Mouse (Mus musculus) liver, adult 2 months (tissue): ENCODE measurements around the gene Shmt2. TPM values are rescaled to one million over a fixed set of nuclear protein-coding genes. Genes with fewer than 3 reads are reported as not detected.

Experiments
- DNase-seq: peaks from one replicate; pipeline ENCODE4 v3.0.0-alpha.2; 2011; ENCODE audit warnings: low read depth, low spot score; ENCODE audit errors: extremely low read depth
- H3K27ac ChIP-seq: fragments of 200-500 bp; replicated peaks from 2 replicates; pipeline ENCODE4 v1.5.1; 2012; ENCODE audit warnings: low read depth, mild to moderate bottlenecking, control low read depth, inconsistent platforms, low read length; ENCODE audit not compliant: insufficient read depth
- H3K27me3 ChIP-seq: fragments of 200-500 bp; 2 replicates; pipeline ENCODE4 v1.6.1; 2012; ENCODE audit warnings: mild to moderate bottlenecking, moderate library complexity, low read length, inconsistent platforms; ENCODE audit not compliant: control insufficient read depth, insufficient read depth
- H3K36me3 ChIP-seq: fragments of 200-500 bp; 2 replicates; pipeline ENCODE4 v1.6.1; 2012; ENCODE audit warnings: low read length, inconsistent platforms; ENCODE audit not compliant: control insufficient read depth, insufficient read depth
- H3K4me1 ChIP-seq: fragments of 200-500 bp; 2 replicates; pipeline ENCODE4 v1.6.1; 2011; ENCODE audit warnings: low read length; ENCODE audit not compliant: control insufficient read depth, insufficient read depth
- H3K4me3 ChIP-seq: fragments of 200-500 bp; 2 replicates; pipeline ENCODE4 v1.5.1; 2011; ENCODE audit warnings: low read depth, mild to moderate bottlenecking, control low read depth, low read length, moderate library complexity; ENCODE audit not compliant: insufficient read depth
- H3K79me2 ChIP-seq: fragments of 200-500 bp; 2 replicates; pipeline ENCODE4 v1.6.1; 2012; ENCODE audit warnings: inconsistent platforms, mild to moderate bottlenecking, low read length, moderate library complexity; ENCODE audit not compliant: control insufficient read depth, insufficient read depth
- H3K9ac ChIP-seq: fragments of 200-500 bp; 2 replicates; pipeline ENCODE4 v1.6.1; 2012; ENCODE audit warnings: low read depth, mild to moderate bottlenecking, control low read depth, inconsistent platforms, low read length
- CTCF ChIP-seq: fragments of 200-500 bp; IDR thresholded peaks from 2 replicates; pipeline ENCODE4 v1.5.1; 2011; ENCODE audit warnings: low read depth, low read length, control low read depth
- POLR2A ChIP-seq: fragments of 200-500 bp; IDR thresholded peaks from 2 replicates; pipeline ENCODE4 v1.6.1; 2011; ENCODE audit warnings: low read length, control low read depth; ENCODE audit not compliant: insufficient read depth; ENCODE audit errors: extremely low read depth
- WGBS: fragments of 180-500 bp; shearing (Covaris S2); methylation state at CpG from one replicate; pipeline ENCODE4 v1.1.7; 2018; 5-methylcytosine and 5-hydroxymethylcytosine counted together
- polyA plus RNA-seq: library from polyadenylated mRNA; depleted of rRNA; stranded (reverse); fragments of >200 nt; gene quantifications from 2 replicates; pipeline ENCODE4 v1.2.3, GENCODE M21; 2012
- total RNA-seq: library from RNA; depleted of rRNA; stranded (reverse); fragments of >200 nt; gene quantifications from 2 replicates; pipeline ENCODE4 v1.2.3, GENCODE M21; 2014

The Shmt2 gene
- total and polyA plus RNA-seq, 2 experiments: 130 to 309 TPM

GRCm38 (mm10) chr10:127541510-127541909 lies 19.3 kb upstream of the Shmt2 start:
- WGBS: 92% methylated on average over 8 of the region's 8 CpGs
- Histone ChIP-seq H3K36me3 (peaks cover 56% of the 10 kb centered on the region), H3K9ac (no peak overlapping the region), H3K27me3 (no peaks in the 10 kb centered on the region), H3K4me3 (no peak overlapping the region), H3K4me1 (no peaks in the 10 kb centered on the region), H3K79me2 (no peaks in the 10 kb centered on the region), H3K27ac (no peak overlapping the region)
- TF ChIP-seq POLR2A: no peak
- no peak for TF ChIP-seq CTCF
- no peak for DNase-seq

DNA sequence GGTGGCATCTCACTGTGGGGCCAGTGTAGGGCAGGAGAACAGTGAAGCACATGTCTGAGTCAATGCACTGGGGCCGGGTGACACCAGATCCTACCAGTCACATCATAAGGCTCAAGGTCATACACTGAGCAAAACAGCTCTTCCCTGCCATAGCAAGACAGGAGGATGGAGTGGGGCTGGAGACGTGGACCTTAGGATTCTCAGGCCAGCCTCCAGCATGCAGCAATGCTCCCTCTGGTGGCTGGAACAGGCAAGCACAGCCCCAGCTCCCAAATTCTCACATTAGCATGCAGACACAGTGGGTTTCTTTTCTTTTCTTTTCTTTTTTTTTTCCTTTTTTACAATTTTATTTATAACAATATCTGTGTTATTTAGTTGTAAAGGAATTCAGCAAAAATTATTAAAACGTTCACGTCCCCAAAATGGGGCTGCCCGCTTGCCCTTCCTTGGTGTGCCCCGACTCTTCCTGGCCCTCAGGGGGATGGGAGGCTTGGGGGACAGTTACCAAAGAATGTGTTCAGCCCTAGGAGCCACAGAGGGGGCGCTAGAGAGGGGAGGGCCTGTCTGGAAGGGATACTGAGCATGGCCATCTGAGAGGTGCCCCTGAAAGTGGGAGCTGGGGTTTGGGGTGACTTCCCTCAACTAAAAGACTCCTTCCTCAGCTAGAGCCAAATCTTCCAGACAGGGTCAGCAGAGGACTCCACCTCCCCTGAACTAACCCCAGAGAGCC lies 15.8 kb upstream of the Shmt2 start:
- peaks cover 25% of the 10 kb centered on the region for H3K36me3 ChIP-seq
- H3K79me2 ChIP-seq: no peaks in the 10 kb centered on the region
- DNase-seq: peak; percentile 45
- H3K27ac ChIP-seq: no peak overlapping the region
- no peak overlapping the region for H3K4me3 ChIP-seq
- 37% methylated on average over 7 of the region's 7 CpGs for WGBS
- H3K9ac ChIP-seq: no peak overlapping the region
- peak; percentile 98 for TF ChIP-seq CTCF
- TF ChIP-seq POLR2A: no peak
- H3K27me3 ChIP-seq: peaks cover 13% of the 10 kb centered on the region
- peaks cover 4% of the 10 kb centered on the region; the same call in 1 of the 2 replicates for H3K4me1 ChIP-seq

DNA sequence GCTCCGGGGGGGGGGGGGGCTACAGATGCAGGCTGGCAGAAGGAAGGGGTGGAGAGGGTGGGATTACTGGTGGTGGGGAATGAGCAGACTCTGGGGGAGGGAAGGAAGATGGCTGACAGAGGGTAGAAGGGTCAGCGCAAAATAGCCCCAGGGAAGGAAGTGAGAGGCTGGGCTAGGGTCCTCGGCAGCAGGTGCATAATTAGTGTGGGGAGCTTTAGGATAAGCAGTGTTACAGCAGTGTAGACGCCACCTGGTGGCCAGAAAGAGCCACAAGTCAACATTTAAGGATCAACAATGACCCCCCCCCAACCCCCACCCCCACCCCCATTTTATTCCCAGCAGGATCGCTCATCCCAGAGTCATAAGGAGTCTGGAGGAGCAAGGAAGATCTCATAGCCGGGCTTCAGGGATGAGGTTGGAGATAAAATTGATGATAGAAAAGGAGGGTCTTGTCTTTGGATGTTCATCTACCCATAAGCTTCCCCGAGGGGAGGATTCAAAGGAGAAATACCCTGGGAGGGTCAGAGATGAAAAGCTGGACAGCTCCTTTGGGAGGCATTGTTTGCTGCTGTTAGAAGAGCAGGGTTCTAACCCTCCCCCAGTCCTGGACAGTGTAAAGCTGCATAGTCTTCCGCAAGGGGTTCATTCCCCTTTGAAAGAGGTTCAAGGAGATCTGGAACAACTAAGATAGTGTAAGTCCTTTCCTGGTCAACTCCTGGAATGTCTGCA lies 14.5 kb upstream of the Shmt2 start:
- Histone ChIP-seq H3K4me1 (peaks cover 4% of the 10 kb centered on the region; the same call in 1 of the 2 replicates), H3K79me2 (no peaks in the 10 kb centered on the region), H3K36me3 (peaks cover 16% of the 10 kb centered on the region), H3K27ac (no peak overlapping the region), H3K9ac (no peak overlapping the region), H3K4me3 (no peak overlapping the region), H3K27me3 (peaks cover 18% of the 10 kb centered on the region)
- TF ChIP-seq POLR2A (no peak), CTCF (peak; percentile 50)
- DNase-seq: no peak
- WGBS: 16% methylated on average over 8 of the region's 8 CpGs

- Histone ChIP-seq H3K4me3 (no peak overlapping the region), H3K79me2 (no peaks in the 10 kb centered on the region), H3K27me3 (peaks cover 27% of the 10 kb centered on the region), H3K36me3 (peaks cover 8% of the 10 kb centered on the region; the same call in 1 of the 2 replicates), H3K4me1 (peaks cover 4% of the 10 kb centered on the region; the same call in 1 of the 2 replicates), H3K9ac (no peak overlapping the region), H3K27ac (no peak overlapping the region)
- TF ChIP-seq CTCF: no peak
- TF ChIP-seq POLR2A: no peak
- no peak for DNase-seq
- WGBS: 3% methylated on average over 30 of the region's 30 CpGs
These were observed 12.7 kb upstream of the Shmt2 start for GRCm38 (mm10) chr10:127534929-127535384.

GRCm38 (mm10) chr10:127534036-127534928 lies 12.0 kb upstream of the Shmt2 start, which contains the start of gene Nxph4:
TSS of gene Nxph4 (minus strand) at chr10:127534559.
- TF ChIP-seq POLR2A (no peak), CTCF (no peak)
- WGBS: 3% methylated on average over 59 of the region's 78 CpGs
- Histone ChIP-seq H3K4me1 (peaks cover 4% of the 10 kb centered on the region; the same call in 1 of the 2 replicates), H3K36me3 (peaks cover 4% of the 10 kb centered on the region; the same call in 1 of the 2 replicates), H3K79me2 (no peaks in the 10 kb centered on the region), H3K9ac (0 out of 2 replicates have a peak within 1 kb of the TSS, but pooled peaks have one; percentile 11), H3K4me3 (peak within 1 kb of the TSS; percentile 3; the same call in 1 of the 2 replicates), H3K27ac (no peak within 1 kb of the TSS), H3K27me3 (peaks cover 32% of the 10 kb centered on the region)
- DNase-seq: no peak
